22 mouse cellular contexts compared by ENCODE assay signal in the genomic region with DNA sequence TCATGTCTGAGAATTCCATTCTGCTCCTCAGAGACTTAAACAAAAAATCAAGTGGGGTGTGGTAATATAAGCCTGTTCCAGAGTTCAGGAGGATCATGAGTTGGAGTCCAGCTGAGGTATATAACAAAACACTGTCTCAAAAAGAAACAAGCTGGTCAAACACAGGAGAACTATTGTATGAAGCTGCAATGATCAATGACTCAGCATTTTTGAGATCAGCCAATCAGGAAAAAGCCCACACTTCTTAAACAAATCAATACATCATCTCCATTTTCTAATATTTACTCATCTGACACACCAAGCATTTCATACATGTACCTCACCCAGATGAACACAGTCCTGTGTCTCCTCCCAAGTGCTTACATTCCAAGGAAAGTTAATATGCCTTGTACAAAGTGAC.
DNase-seq lines count a peak whose midpoint lies in the region; ATAC-seq and TF ChIP-seq lines count a peak whose summit lies in the region.
"Had no signal": no experiment of that assay in that cellular context is flagged by ENCODE, and none has a peak within 500 bp of the region (broad histone marks: within the 10 kb centered on the region; RNA-seq: fewer than 3 reads in every experiment).

No protein-coding gene starts in this region.

- ATAC-seq in lung, postnatal 0 days: no peak
- no peak for ATAC-seq in kidney, embryonic 16.5 days (ENCODE audit: low FRiP score, low TSS enrichment)
- ATAC-seq: forebrain, embryonic 14.5 days; forebrain, embryonic 16.5 days; Patski had no signal

- no peak for TF ChIP-seq EP300 in lung, postnatal 0 days (IDR thresholded peaks at IDR 0.05)

- H3K27me3 ChIP-seq in lung, postnatal 0 days (replicated peaks; ENCODE audit: insufficient read depth, low read length): no peaks in the 10 kb centered on the region
- H3K27me3 ChIP-seq in kidney, embryonic 16.5 days (ENCODE audit: insufficient read depth, low read length): no peaks in the 10 kb centered on the region
- H3K27me3 ChIP-seq: embryonic facial prominence, embryonic 12.5 days; forebrain, embryonic 12.5 days; Patski had no signal

- H3K27ac ChIP-seq in lung, postnatal 0 days (ENCODE audit: low read length): no peak overlapping the region
- no peak overlapping the region for H3K27ac ChIP-seq in ES-E14 (ENCODE audit: insufficient read depth, low read depth, low read length, poor library complexity, severe bottlenecking)
- no peak overlapping the region for H3K27ac ChIP-seq in kidney, embryonic 16.5 days (ENCODE audit: low read length)
- H3K27ac ChIP-seq: embryonic facial prominence, embryonic 10.5 days; embryonic facial prominence, embryonic 12.5 days; forebrain, embryonic 10.5 days; forebrain, embryonic 12.5 days had no signal

- no peak for TF ChIP-seq CTCF in lung, postnatal 0 days (IDR thresholded peaks at IDR 0.05)
- TF ChIP-seq CTCF in lung, adult 2 months (IDR thresholded peaks at IDR 0.05; ENCODE audit: insufficient read depth, low read length): no peak

- in situ Hi-C loops in ES-E14 (cut with MboI; ENCODE audit: low sequenced_read_pairs in 2 of 2, unreplicated experiment in 2 of 2): no loop called here

- H3K36me3 ChIP-seq in lung, postnatal 0 days (ENCODE audit: insufficient read depth, low read length): no peaks in the 10 kb centered on the region
- H3K36me3 ChIP-seq in ES-E14 (ENCODE audit: control insufficient read depth, insufficient read depth, low read length, poor library complexity, severe bottlenecking): no peaks in the 10 kb centered on the region
- H3K36me3 ChIP-seq in kidney, embryonic 16.5 days (ENCODE audit: insufficient read depth, low read length): no peaks in the 10 kb centered on the region
- H3K36me3 ChIP-seq: embryonic facial prominence, embryonic 10.5 days; embryonic facial prominence, embryonic 12.5 days; forebrain, embryonic 10.5 days; forebrain, embryonic 12.5 days had no signal

- H3K9ac ChIP-seq in lung, postnatal 0 days (replicated peaks; ENCODE audit: low read depth): no peak overlapping the region
- no peak overlapping the region for H3K9ac ChIP-seq in ES-E14 (ENCODE audit: insufficient read depth, low read depth, low read length, poor library complexity, severe bottlenecking)
- no peak overlapping the region for H3K9ac ChIP-seq in kidney, embryonic 16.5 days (replicated peaks; ENCODE audit: low read length)
- H3K9ac ChIP-seq: embryonic facial prominence, embryonic 12.5 days; forebrain, embryonic 12.5 days had no signal

- H3K4me3 ChIP-seq in lung, postnatal 0 days (ENCODE audit: low read depth, low read length): no peak overlapping the region
- no peak overlapping the region for H3K4me3 ChIP-seq in lung, adult 2 months (replicated peaks; ENCODE audit: extremely low read depth, low read depth, low read length)
- no peak overlapping the region for H3K4me3 ChIP-seq in ES-E14 (ENCODE audit: insufficient read depth in 1 of 2, low read depth in 1 of 2, low read length in 2 of 2, poor library complexity in 1 of 2, severe bottlenecking in 1 of 2)
- H3K4me3 ChIP-seq in kidney, embryonic 16.5 days (ENCODE audit: low read length): no peak overlapping the region
- H3K4me3 ChIP-seq: embryonic facial prominence, embryonic 10.5 days; embryonic facial prominence, embryonic 12.5 days; forebrain, embryonic 10.5 days; forebrain, embryonic 12.5 days had no signal

- H3K4me2 ChIP-seq in lung, postnatal 0 days (replicated peaks; ENCODE audit: low read depth, low read length): no peak overlapping the region
- H3K4me2 ChIP-seq in kidney, embryonic 16.5 days (replicated peaks; ENCODE audit: low read depth, low read length): no peak overlapping the region
- H3K4me2 ChIP-seq: embryonic facial prominence, embryonic 12.5 days; forebrain, embryonic 12.5 days had no signal

- no peaks in the 10 kb centered on the region for H3K4me1 ChIP-seq in lung, postnatal 0 days (ENCODE audit: insufficient read depth, low read depth, low read length)
- H3K4me1 ChIP-seq in lung, adult 2 months (ENCODE audit: control insufficient read depth, insufficient read depth, low read length): no peaks in the 10 kb centered on the region
- H3K4me1 ChIP-seq in ES-E14 (ENCODE audit: control insufficient read depth in 2 of 2, insufficient read depth in 2 of 2, low read length in 2 of 2, poor library complexity in 1 of 2): no peaks in the 10 kb centered on the region
- no peaks in the 10 kb centered on the region for H3K4me1 ChIP-seq in kidney, embryonic 16.5 days (ENCODE audit: insufficient read depth, low read length)
- H3K4me1 ChIP-seq: embryonic facial prominence, embryonic 12.5 days; forebrain, embryonic 10.5 days had no signal

- peak; percentile 22 for DNase-seq in lung, postnatal 0 days (ENCODE audit: low spot score)
- no peak for DNase-seq in lung, adult 2 months
- no peak for DNase-seq in ES-E14 (ENCODE audit: low read depth, low spot score)
- peak; percentile 5 for DNase-seq in R1 (ENCODE audit: low read depth, low spot score)
- no peak for DNase-seq in kidney, postnatal 4 days
- DNase-seq in cerebellum, adult 18-20 months: no peak
- DNase-seq: adrenal gland, adult 2 months; adrenal gland, postnatal 10 days; adrenal gland, postnatal 25 days; cerebellum, adult 11 months; cerebellum, adult 2 months; cerebellum, adult 9-10 months; cerebellum, postnatal 10 days; cerebellum, postnatal 25 days had no signal

- TF ChIP-seq POLR2A in lung, adult 2 months (IDR thresholded peaks at IDR 0.05; ENCODE audit: borderline replicate concordance, extremely low read depth, low read depth, low read length): no peak

- H3K9me3 ChIP-seq in lung, postnatal 0 days (ENCODE audit: low read length): no peaks in the 10 kb centered on the region
- no peaks in the 10 kb centered on the region for H3K9me3 ChIP-seq in ES-E14 (ENCODE audit: control insufficient read depth, insufficient read depth, low read depth, low read length)
- H3K9me3 ChIP-seq in kidney, embryonic 16.5 days (ENCODE audit: low read length): no peaks in the 10 kb centered on the region
- H3K9me3 ChIP-seq: embryonic facial prominence, embryonic 10.5 days; embryonic facial prominence, embryonic 12.5 days; forebrain, embryonic 10.5 days; forebrain, embryonic 12.5 days had no signal

TF ChIP-seq in ES-E14, 5 proteins besides CTCF, POLR2A, EP300 and RAD21:
- TF ChIP-seq MAFK (IDR thresholded peaks at IDR 0.05; ENCODE audit: insufficient read depth, low read depth, low read length): peak; percentile 69
- no peak for TF ChIP-seq HCFC1 (IDR thresholded peaks at IDR 0.05; ENCODE audit: borderline replicate concordance, insufficient read depth, low read length)

Comparison
In these comparisons a context has a peak if more than half of its experiments do, and no peak if none do; other contexts are left out.
1. DNase-seq: peak in lung, postnatal 0 days (single experiment) and R1 (single experiment); none in lung, adult 2 months (single experiment), ES-E14 (single experiment), kidney, postnatal 4 days (0 of 2) and cerebellum, adult 18-20 months (0 of 2).